Mouse (Mus musculus) layer of hippocampus, adult 18-20 months (tissue): ENCODE data around the gene Tnpo1. TPM values are rescaled to one million over a fixed set of nuclear protein-coding genes. Genes with fewer than 3 reads are reported as not detected.
"Not testable (repeated sequence)": the region's sequence is repeated elsewhere in the genome, so short reads cannot be mapped to it uniquely, and the experiment has no call there.

Experiments
- DNase-seq, 2 experiments: peaks; one replicate each; pipeline ENCODE4 v3.0.0; 2022; ENCODE audit warnings: low spot score in 2 of 2
- total RNA-seq, 2 experiments: library from RNA; stranded (reverse); gene quantifications; 2 replicates each; pipeline ENCODE4 v1.2.3; 2021

The Tnpo1 gene
- total RNA-seq, 2 experiments from 2014 or later, result 67.0 to 67.5 TPM

DNA sequence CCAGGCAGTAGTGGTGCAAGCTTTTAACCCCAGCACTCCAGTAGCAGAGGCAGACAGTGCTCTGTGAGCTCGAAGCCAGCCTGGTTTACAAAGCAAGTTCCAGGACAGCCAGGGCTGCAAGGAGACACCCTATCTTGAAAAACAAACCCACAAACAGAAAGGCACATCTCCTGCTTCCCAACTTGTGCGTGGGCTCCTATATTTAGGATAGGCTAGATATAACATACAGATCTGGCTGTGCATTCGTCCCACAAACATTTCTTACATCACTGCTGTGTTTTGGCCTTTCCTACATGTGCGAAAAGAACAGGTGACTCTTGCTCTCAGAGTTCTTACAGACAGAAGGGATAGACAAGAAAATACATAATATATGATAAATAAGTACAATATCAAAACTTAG lies 100.6 kb downstream of the Tnpo1 start:
- DNase-seq, result no peak

DNA sequence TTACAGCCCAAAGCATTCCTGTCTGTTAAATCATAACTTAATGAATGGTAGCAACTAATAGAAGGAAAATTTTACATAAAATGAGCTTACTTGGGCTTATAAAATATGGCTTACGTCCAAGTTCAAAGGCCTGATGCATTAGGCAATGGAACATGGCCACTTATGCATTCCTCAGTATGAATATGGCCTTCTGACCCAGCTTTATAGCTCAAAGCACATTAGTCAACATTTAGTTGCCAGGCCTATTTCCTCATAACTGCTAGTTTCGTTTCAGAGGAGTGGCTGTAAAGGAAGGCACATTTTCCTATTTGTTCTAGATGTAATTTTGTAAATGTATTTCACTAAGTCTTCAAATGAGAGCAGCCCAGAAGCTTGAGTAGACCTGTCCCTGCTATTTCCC lies 107.1 kb downstream of the Tnpo1 start:
- no peak for DNase-seq

GRCm38 (mm10) chr13:98818205-98818604 lies 108.0 kb downstream of the Tnpo1 start:
- DNase-seq, result no peak

DNA sequence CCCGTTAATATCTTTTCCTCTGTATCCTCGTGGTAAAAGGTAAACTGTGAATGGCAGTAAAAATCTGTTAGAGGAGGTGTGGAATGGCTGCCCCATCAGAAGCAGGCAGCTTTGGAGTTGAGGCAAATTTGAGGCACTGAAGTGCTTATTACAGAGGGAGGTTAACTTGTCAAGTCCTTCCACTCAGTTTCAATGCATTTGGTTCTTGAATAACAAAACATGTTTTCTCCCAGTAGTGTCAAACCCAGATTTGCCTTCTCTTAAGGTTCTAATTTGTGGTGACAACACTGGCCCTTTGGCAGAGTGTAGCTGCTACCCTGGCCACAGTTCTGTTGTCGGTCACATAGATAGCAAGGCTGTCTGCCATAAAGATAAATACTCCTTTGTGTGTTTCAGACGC lies 108.4 kb downstream of the Tnpo1 start:
- DNase-seq, result no peak

GRCm38 (mm10) chr13:98816981-98817660 lies 109.1 kb downstream of the Tnpo1 start:
- DNase-seq, result not testable (repeated sequence)

DNA sequence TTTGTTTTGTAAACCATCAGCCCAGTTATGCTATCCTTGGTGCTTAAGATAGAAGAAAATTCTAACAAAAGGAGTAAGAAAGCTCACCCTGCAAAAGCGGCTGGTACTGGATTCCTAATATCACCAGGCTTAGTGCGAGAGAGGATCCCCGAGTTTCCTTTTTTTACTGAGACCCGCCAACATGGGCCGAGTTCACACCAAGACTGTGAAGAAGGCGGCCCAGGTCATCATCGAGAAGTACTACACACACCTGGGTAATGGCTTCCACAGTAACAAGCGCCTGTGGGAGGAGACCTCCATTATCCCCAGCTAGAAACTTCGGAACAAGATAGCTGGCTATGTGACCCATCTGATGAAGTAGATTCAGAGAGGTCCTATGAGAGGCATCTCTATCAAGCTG lies 109.6 kb downstream of the Tnpo1 start:
- no peak for DNase-seq

- DNase-seq, result peak; percentile 94 to 95
Measured at GRCm38 (mm10) chr13:98815147-98815785, 110.9 kb downstream of the Tnpo1 start, which contains the start of gene Fcho2. Fcho2 (minus strand) TSS chr13:98815449.

DNA sequence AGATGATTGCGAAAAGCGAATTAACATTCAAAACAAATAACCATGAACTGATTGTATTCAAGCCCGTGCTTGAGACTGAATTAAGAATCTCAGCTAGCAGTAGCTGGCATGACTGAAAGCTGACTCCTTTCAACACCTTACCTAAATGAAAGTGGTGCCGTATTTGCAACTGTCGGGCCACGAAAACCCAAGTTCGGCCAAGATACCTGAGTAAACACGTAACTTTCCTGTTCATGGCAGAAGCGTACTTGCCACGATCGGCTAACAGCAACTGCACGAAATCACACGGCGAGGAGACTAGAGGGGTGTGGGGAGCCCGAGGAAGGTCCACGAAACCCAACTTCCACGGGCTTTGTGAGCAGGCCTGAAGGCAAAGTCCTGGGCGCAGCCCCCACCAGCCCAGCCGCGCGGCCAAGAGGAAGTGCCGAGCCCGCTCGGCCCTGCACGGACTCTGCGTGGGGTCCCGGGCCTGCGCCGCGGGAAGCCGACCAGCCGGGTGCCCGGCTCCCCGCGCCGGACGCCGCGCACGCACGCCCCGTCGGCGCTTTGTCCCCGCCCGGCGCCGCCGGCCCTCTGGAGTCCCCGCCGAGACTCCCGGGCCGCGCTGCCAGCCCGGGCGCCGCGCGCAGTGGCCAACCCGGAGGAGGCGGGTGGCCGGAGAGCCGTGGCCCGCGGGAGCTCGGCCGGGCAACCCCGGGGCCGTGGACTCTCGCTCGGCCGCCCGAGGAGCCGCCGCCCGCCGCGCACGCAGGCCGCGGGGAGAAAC lies 111.7 kb downstream of the Tnpo1 start:
- DNase-seq, result peak; percentile 16 to 39

DNA sequence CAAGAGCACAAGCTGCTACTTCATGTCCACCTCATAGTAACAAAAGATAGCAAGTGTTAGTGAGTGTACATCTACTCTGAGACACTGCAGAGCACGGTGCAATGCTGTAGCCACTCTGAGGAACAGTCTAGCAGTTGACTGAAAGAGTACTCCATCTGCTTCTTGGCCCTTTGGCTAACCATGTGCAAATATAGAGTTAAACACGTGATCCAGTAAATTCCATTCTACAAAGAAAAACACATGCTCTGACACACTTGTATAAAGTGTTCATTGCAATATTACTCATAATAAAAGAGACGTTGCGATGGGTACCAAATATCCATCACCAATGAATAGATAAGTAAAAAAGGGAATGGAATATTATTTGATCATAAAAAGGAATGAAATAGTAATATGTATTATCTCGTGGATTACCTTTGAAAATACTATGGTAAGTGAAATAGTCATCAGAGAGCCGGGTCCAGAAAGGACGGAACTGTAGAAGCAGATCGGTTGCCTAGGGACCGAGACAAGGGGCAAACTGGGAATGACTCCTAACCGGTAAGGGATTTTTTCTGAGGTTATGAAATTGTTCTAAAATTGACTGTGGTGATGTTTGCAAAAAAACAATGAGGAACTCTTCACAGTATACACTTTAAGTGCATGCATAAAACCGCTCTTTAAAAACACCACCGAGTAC lies 112.4 kb downstream of the Tnpo1 start:
- no peak for DNase-seq

GRCm38 (mm10) chr13:98813167-98813566 lies 113.0 kb downstream of the Tnpo1 start:
- no peak for DNase-seq

- no peak for DNase-seq
Measured at GRCm38 (mm10) chr13:98812285-98812684, 113.9 kb downstream of the Tnpo1 start.

DNA sequence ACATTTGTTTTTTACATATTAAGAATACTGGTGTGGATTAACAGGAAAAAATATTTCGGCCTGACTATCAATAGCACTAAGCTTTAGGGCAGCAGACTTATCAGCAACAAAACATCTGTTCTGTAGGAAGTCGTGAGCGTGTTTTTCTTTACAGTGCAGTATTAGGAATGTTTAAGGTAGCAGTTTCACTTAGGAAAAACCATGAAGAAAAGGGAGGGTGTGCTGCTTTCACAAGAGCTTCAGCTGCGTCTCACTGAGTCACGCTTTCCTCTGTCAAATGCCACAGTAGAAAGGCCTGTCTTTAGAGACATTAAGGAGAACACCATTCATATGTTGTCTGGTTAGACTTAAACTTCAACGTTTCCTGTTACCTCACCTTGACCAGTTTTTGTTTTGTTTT lies 116.0 kb downstream of the Tnpo1 start:
- peak in 1 of 2 experiments; percentile 45 for DNase-seq

GRCm38 (mm10) chr13:98809087-98809486 lies 117.1 kb downstream of the Tnpo1 start:
- DNase-seq, result no peak

DNA sequence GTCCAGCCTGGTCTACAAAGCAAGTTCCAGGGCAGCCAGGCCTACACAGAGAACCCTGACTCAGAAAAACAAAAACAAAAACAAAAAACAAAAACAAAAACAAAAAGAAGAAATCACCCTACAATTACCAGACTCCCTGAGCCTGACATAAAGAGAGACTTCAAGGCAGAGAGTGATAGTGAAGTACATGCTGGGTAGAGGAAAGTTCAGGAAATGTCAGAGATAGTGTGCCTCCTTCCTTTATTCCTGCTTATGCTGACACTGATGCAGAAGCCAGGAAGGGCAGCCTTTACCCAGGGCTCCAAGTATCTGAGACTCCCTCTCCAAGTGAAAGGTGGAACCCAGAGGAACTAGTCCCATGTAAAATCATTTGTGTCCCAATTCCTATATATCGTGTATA lies 121.7 kb downstream of the Tnpo1 start:
- DNase-seq, result no peak

DNA sequence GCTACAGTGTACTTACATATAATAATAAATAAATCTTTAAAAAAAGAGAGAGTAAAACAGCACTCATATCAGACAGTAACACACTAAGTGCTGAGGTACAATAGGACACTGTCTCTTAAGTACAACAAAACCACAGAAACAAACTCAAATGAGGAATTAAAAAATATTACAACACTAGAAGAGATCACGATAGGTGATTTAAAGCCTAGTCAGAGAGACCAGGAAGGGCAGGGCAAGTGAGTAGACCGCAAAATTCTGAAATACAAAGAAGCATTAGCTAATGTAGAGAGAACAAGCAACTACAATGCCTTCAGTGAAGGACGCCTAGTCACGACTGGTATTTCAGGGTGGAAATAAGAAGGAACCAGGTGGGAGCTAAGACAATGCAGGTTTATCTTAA lies 122.5 kb downstream of the Tnpo1 start:
- DNase-seq, result no peak

GRCm38 (mm10) chr13:98802957-98803356 lies 123.2 kb downstream of the Tnpo1 start:
- DNase-seq, result no peak

GRCm38 (mm10) chr13:98795511-98795910 lies 130.7 kb downstream of the Tnpo1 start:
- no peak for DNase-seq

DNA sequence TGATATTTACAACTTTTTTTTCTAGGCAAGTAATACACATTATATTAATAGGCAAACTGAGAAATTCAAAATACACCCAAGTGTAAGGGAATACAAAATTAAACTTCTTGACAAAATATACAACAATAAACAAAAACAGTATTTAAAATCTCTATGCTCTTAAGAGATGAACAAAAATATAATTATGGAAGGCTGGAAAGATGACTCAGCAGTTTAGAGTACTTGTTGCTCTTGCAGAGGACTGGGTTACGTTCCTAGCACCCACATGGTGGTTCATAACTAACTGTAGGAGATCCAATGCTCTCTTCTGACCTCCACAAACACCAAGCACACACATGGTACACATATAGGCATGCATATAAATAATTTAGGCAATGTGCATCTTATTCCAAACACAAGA lies 133.3 kb downstream of the Tnpo1 start:
- no peak for DNase-seq

DNA sequence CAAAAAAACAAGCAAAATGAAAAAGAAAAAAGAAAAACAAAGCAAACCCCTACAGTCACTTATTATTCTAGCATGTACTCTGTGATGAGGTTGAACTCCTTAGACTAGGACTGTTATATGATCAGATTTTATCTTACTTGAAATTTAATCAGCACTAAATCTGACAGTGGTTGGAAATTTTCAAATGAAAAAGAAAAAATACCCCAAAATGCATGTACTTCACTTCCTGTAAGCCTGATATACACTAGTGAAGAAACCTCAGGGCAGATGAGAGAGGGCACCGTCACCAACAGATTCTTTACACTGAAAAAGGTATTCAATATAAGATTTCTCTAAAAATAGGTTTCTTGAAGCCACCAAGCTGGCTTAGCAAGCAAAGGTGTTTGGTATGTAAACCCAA lies 134.5 kb downstream of the Tnpo1 start:
- no peak for DNase-seq
